Mouse (Mus musculus) CH12.LX (cell line): ENCODE measurements around the gene Tlnrd1.
A peak's percentile ranks its signal among the peaks of the same experiment; 100 is the strongest.

ENCODE experiments used
- BHLHE40 ChIP-seq: IDR thresholded peaks from 2 replicates; pipeline ENCODE4 v1.6.1; 2011; ENCODE audit warnings: mild to moderate bottlenecking, low read depth, low read length, improper control_type of control experiment
- E2F4 ChIP-seq: IDR thresholded peaks from 2 replicates; pipeline ENCODE4 v1.6.1; 2011; ENCODE audit warnings: low read depth, low read length, improper control_type of control experiment; ENCODE audit not compliant: insufficient replicate concordance
- GABPA ChIP-seq: IDR thresholded peaks from 2 replicates; pipeline ENCODE4 v1.6.1; 2012; ENCODE audit warnings: low read depth, low read length, improper control_type of control experiment, inconsistent platforms; ENCODE audit not compliant: insufficient replicate concordance
- MEF2A ChIP-seq: IDR thresholded peaks from 2 replicates; pipeline ENCODE4 v1.6.1; 2014; ENCODE audit warnings: low read depth, mild to moderate bottlenecking, inconsistent platforms, low read length, improper control_type of control experiment, borderline replicate concordance
- NRF1 ChIP-seq: IDR thresholded peaks from 2 replicates; pipeline ENCODE4 v1.6.1; 2014; ENCODE audit warnings: low read depth, mild to moderate bottlenecking, inconsistent platforms, low read length, improper control_type of control experiment, moderate library complexity
- POLR2A ChIP-seq: IDR thresholded peaks from 2 replicates; pipeline ENCODE4 v1.6.1; 2011; ENCODE audit warnings: low read depth, mild to moderate bottlenecking, improper control_type of control experiment, low read length
- POLR2AphosphoS2 ChIP-seq: IDR thresholded peaks from 2 replicates; pipeline ENCODE4 v1.6.1; 2011; ENCODE audit warnings: low read depth, low read length, improper control_type of control experiment
- TCF12 ChIP-seq: IDR thresholded peaks from 2 replicates; pipeline ENCODE4 v1.6.1; 2014; ENCODE audit warnings: low read depth, mild to moderate bottlenecking, inconsistent platforms, low read length, improper control_type of control experiment

GRCm38 (mm10) chr7:83884021-83884658 lies at the start of gene Tlnrd1, which contains the start of gene Mesd:
- TF ChIP-seq MEF2A (0 out of 2 replicates have a peak, but pooled peaks have one; percentile 23), POLR2AphosphoS2 (peak; percentile 72), E2F4 (no peak), NRF1 (peak; percentile 75), TCF12 (peak; percentile 55; the same call in 1 of the 2 replicates), GABPA (no peak), BHLHE40 (peak; percentile 40; the same call in 1 of the 2 replicates), POLR2A (peak; percentile 68; the same call in 1 of the 2 replicates)
